Mouse (Mus musculus): ENCODE measurements at regions not wholly inside any gene's neighbourhood (a gene's known extent, or its start where the extent isn't known, plus 50 kb on each side); places are given as distances from the start of the nearest gene placed in this dataset.

- intact Hi-C loops (cut with DNase I; ENCODE audit: low total_unique reads): no loop called here
- no peak for DNase-seq
Measured at GRCm38 (mm10) chr3:138654610-138655371, 87.2 kb upstream of the Tspan5 start.

- intact Hi-C loops (cut with DNase I; ENCODE audit: low total_unique reads): no loop called here
- no peak for DNase-seq
Measured at GRCm38 (mm10) chr3:138655479-138655878, 86.5 kb upstream of the Tspan5 start.

- intact Hi-C loops (cut with DNase I; ENCODE audit: low total_unique reads): no loop called here
- DNase-seq: no peak
Measured at GRCm38 (mm10) chr3:138662625-138663024, 79.4 kb upstream of the Tspan5 start.

- intact Hi-C loops (cut with DNase I; ENCODE audit: low total_unique reads): no loop called here
- no peak for DNase-seq
Measured at GRCm38 (mm10) chr3:138668394-138669092, 73.5 kb upstream of the Tspan5 start.

GRCm38 (mm10) chr3:138675881-138676280, 66.1 kb upstream of the Tspan5 start:
- no peak for DNase-seq
- intact Hi-C loops (cut with DNase I; ENCODE audit: low total_unique reads): no loop called here

GRCm38 (mm10) chr3:138678351-138678750, 63.6 kb upstream of the Tspan5 start:
- intact Hi-C loops (cut with DNase I; ENCODE audit: low total_unique reads): no loop called here
- DNase-seq: no peak

- intact Hi-C loops (cut with DNase I; ENCODE audit: low total_unique reads): no loop called here
- DNase-seq: no peak
Measured at GRCm38 (mm10) chr3:138686636-138687230, 55.3 kb upstream of the Tspan5 start.

GRCm38 (mm10) chr3:138688606-138689005, 53.4 kb upstream of the Tspan5 start:
- DNase-seq: no peak
- intact Hi-C loops (cut with DNase I; ENCODE audit: low total_unique reads): no loop called here

All from gastrocnemius, postnatal 14 days (tissue).